Mouse (Mus musculus): ENCODE results near the gene Slc3a1. TPM values are rescaled to one million over a fixed set of nuclear protein-coding genes. Genes with fewer than 3 reads are reported as not detected.

Gene Slc3a1
- under 1 TPM; 0.17 to 0.37 TPM for total RNA-seq (2021)
- long read RNA-seq, experiment 1, result 0 reads
- long read RNA-seq, experiment 2, result 0 reads

DNA sequence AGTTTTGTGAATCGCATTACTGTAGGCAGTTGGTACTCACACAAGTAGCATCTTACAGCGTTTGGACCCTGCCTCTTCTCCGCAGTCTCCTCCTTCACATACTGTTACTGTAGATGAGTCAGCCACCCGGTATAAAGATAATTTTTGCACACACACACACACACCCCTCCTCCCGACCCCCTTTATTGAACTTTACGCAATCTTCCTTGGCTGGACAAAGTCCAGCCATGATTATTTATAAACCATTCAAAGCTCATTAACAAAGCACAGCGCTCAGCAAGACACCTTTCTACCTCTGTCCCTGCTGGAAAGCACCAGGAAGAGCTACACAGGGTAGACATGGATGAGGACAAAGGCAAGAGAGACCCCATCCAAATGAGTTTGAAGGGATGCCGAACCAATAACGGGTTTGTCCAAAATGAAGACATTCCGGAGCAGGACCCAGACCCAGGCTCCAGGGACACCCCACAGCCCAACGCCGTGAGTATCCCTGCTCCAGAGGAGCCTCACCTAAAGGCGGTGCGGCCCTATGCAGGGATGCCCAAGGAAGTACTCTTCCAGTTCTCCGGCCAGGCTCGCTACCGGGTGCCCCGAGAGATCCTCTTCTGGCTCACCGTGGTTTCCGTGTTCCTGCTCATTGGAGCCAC lies at the start of gene Slc3a1:
Slc3a1 (plus strand) TSS at position 284 of the 647 bp plus-strand sequence.
- DNase-seq (ENCODE audit: low spot score in 2 of 2), result no peak

- no peak for DNase-seq (ENCODE audit: low spot score in 2 of 2)
Measured at GRCm38 (mm10) chr17:84981721-84982120, 46.5 kb upstream of the Slc3a1 start.

DNA sequence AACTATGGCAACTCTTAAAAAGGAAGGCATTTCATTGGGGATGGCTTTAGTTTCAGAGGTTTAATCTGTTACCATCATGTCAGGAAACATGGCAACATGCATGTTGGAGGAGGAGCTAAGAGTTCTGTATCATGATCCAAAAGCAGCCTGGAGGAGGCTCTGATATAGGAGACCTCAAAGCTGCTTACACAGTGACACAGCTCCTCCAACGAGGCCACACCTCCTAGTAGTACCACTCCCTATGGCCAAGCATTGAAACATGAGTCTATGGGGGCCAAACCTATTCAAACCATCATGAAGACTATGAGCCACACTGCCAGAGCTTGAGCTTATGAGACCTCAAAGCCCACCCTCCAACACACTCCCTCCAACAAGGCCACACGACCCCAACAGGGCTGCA lies 45.4 kb upstream of the Slc3a1 start:
- DNase-seq (ENCODE audit: low spot score in 2 of 2), result no peak

GRCm38 (mm10) chr17:84986368-84986767 lies 41.8 kb upstream of the Slc3a1 start:
- no peak for DNase-seq (ENCODE audit: low spot score in 2 of 2)

DNA sequence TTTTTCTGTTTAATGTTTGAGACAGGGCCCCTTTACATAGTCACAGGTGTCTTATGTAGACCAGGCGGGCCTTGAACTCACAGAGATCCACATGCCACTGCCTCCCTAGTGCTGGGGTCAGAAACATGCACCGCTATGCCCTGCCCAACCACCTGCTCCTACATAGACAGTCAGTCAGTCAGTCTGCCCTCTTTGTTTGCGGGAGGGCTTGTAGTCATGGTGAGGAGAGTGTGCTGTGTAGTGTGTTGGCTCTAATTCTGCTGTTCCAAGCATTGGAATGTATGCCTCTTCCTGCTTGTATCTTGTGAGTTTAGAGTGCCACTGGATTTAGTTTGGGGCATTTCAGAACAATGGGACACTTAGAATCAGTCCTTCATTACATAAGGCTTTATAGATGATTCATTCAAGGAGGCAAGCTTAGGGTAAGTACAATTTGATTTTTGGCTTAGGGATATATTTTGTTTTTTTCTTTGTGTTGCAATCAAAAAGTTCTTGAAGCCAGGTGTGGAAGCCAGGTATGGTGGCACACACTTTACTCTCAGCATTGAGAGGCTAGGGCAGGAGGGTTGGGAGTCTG lies 40.3 kb upstream of the Slc3a1 start:
- no peak for DNase-seq (ENCODE audit: low spot score in 2 of 2)

DNA sequence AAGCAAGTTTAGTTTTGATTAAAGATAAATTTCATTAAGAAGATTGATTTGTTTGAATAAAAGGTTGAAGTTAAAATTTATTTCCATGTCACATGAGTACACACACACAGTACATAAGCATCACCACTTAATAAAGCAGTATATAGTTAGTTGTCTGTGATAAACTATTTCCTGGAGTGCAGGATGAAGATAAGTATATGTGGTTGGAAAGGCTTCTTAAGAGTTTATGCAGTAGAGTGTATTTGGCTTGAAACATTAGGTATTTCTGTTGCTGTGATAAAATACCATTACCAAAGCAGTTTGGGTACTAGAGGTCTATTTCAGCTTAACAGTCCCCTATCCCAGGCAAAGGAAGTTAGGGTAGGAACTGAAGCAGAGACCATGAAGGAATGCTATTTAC lies 39.7 kb upstream of the Slc3a1 start:
- DNase-seq (ENCODE audit: low spot score in 2 of 2), result no peak

DNA sequence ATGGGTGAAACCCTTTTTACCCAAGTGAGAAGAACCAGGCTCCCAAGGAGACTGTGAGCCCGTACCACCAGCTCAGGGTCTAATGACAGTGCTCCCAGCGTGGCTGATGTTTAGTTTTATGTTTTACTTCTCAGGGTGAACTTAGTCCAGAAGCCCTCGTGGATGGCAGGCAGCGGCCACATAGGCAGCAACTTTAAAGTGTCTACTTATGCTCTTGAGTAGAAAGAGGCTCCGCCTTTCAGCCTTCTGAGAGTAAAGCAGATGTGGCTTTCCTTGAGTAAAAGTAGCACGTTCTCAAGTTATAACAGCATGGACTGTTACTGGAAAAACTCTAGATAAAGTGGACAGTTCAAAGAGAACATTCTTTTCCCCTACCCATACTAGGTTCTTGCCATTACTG lies 32.3 kb upstream of the Slc3a1 start:
- DNase-seq (ENCODE audit: low spot score in 2 of 2), result no peak

DNA sequence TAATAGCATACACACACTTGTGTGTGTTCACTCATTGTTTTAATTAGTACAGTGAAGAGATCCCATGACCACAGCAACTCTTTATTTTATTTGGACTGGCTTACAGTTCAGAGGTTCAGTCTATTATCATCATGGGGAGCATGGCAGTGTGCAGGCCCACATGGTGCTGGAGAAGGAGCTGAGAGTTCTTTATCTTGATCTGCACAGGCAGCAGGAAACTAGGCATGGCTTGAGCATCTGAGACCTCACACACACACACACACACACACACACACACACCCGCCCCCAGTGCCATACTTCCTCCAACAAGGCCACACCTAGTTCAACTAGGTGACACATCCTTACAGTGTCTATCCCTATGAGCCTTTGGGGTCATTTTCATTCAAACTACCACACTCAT lies 30.5 kb upstream of the Slc3a1 start:
- no peak for DNase-seq (ENCODE audit: low spot score in 2 of 2)

DNA sequence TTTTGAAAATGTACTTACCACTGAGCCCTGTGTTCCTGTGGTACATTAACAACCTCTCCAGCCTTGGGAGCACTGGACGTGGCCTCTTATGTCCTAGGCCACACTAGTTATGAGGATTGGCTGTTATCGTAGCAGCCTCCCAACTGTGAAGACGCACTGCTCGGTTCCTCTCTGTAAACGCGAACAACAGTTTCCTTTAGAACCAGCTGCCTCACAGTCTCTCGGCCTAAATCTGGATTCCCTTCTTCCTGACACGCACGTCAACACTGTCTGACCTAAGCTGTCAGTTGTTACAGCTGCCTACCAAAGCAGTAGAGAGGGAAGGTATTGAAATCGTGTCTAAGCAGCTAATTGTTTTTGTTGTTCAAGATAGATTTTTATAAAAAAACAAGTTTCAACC lies 28.5 kb upstream of the Slc3a1 start:
- DNase-seq (ENCODE audit: low spot score in 2 of 2), result peak in 1 of 2 experiments; percentile 18

- no peak for DNase-seq (ENCODE audit: low spot score in 2 of 2)
Measured at GRCm38 (mm10) chr17:85013485-85013884, 14.7 kb upstream of the Slc3a1 start.

- DNase-seq (ENCODE audit: low spot score in 2 of 2), result no peak
Measured at GRCm38 (mm10) chr17:85014632-85015031, 13.5 kb upstream of the Slc3a1 start.

GRCm38 (mm10) chr17:85018344-85018743 lies 9.8 kb upstream of the Slc3a1 start:
- DNase-seq (ENCODE audit: low spot score in 2 of 2), result no peak

DNA sequence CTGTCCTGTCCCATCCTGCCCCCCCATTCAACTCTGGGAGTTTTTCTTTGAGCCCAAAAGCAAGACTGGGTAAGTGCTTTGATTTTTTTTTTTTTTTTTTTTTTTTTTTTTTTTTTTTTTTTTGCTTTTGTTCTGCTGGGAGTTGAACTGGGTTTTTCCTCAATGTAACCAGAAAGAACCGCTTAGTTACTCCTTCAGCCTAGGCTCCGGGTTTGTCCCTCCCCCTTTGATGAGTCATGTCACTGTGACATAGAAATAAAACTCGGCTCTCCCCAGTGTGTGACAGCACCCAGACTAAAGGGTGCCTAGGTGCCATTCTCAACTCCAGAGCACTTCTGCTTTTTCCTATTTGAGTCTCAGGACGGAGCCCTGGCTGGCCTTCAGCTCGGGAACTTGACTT lies 9.4 kb upstream of the Slc3a1 start:
- DNase-seq (ENCODE audit: low spot score in 2 of 2), result no peak

DNA sequence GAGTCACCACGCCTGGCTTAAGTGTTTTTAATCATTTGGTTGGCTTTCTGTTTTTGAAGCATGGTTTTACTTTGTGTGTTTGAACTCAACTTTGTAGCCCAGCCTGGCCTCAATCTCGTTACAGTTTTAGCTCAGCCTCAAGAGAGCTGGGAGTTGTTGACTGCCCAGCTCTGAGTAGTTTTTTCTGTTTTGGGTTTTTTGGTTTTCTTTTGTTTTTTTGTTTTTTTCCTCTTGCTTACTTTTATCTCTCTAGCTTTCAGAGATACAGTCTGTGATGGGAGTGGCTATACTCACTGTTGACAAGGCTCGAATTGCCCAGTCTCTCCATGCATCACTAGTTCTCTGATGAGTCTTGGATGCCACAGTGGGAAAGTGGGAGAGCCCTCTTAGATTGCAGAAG lies 7.8 kb upstream of the Slc3a1 start:
- DNase-seq (ENCODE audit: low spot score in 2 of 2), result no peak

DNA sequence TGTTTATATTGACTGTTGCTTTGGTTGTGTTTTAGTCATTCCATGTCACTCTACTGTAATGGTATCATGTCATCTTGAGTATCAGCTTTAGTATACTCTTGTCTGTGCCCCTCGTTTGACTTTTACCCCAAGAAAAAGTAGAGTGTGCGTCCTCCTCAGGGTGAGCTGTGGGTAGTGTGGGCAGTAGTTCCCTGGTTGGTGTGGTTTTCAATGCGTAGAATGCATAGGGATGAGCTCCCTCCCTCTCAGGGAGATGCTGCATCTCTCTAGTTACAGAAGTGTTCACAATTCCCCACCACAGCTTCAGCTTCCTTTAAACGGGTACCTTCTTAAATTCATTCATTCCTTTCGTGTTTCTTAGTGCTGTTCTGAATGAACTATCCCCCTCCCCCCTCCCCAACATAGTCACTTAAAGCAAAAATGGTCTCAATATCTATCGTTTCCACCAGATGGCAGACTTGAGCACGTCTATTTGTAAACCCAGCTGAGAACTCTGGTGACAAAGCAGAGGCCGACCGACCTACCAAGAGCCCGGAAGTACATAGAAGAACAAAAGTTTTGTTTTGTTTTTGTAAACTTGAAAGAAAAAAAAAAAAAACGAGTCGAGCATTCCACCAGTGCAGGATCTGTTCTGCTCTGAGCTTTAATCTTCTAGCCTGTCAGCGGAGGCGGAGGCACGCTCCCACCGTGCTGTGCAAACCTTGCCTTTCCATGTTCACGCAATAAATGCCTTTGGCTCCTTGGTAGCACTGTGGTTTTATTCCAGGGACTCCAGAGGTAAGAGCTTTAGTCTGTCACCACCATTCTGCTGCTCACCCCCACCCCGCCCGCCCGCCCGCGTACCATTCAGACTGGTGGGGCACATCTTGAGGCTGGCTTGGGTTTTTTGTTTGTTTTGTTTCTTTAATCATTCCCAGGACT lies 4.7 kb upstream of the Slc3a1 start:
- DNase-seq (ENCODE audit: low spot score in 2 of 2), result peak; percentile 29 to 78

DNA sequence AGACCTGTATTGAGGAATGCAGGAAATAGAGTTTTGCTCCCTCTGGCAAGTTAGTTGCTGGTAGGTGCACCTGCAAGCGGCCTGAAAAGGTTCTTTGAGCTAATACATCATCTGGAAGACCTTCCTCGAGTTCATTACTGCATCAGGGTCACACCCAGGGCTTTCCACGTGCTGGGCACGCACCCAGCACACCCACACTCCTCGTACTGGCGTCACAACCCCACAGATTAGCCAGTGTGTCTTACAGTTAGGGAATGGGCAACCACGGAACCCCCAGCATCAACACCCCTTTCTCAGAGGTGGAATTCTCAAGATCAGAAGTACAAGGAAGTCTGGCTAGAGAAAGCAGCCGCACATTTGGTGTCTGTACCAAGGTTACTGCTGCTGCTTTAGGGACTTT lies 3.9 kb upstream of the Slc3a1 start:
- DNase-seq (ENCODE audit: low spot score in 2 of 2), result no peak

GRCm38 (mm10) chr17:85025151-85025550 lies 3.0 kb upstream of the Slc3a1 start:
- DNase-seq (ENCODE audit: low spot score in 2 of 2), result no peak

- no peak for DNase-seq (ENCODE audit: low spot score in 2 of 2)
Measured at GRCm38 (mm10) chr17:85026436-85026835, 1.7 kb upstream of the Slc3a1 start.

- no peak for DNase-seq (ENCODE audit: low spot score in 2 of 2)
Measured at GRCm38 (mm10) chr17:85027247-85027646, 929 bp upstream of the Slc3a1 start.

- no peak for DNase-seq (ENCODE audit: low spot score in 2 of 2)
Measured at GRCm38 (mm10) chr17:85028797-85029196, 621 bp downstream of the Slc3a1 start.

- DNase-seq (ENCODE audit: low spot score in 2 of 2), result no peak
Measured at GRCm38 (mm10) chr17:85030651-85031050, 2.5 kb downstream of the Slc3a1 start.

DNA sequence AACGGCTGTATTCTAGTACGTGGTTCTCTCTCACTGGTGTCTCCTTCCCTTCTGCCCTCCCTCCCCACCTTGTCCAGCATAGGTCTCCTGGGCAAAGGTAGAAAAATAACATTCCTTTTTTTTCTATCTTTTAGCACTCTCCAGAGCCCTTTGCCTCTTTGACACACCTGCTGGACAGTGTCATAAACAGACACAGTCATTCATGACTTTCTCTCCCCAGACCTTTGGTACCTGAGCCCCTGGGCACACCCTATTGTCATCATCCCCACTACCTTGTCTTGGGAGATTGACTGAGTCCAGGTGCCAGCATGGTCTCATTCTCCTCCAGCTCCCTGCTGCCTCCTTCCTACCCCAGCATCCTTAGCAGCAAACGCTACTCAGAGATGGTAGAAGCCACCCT lies 4.9 kb downstream of the Slc3a1 start:
- DNase-seq (ENCODE audit: low spot score in 2 of 2), result no peak
